Mouse (Mus musculus) right cerebral cortex, postnatal 4 days (tissue): ENCODE results near the gene Fbxo46.
"Not testable (repeated sequence)": the region's sequence is repeated elsewhere in the genome, so short reads cannot be mapped to it uniquely, and the experiment has no call there.

ENCODE experiments used
- DNase-seq: peaks from one replicate; pipeline ENCODE4 v3.0.0-alpha.2; 2022

The Fbxo46 gene

GRCm38 (mm10) chr7:19119631-19120429, at the start of gene Fbxo46:
Fbxo46 (plus strand) TSS chr7:19119859.
- peak; percentile 85 for DNase-seq

DNA sequence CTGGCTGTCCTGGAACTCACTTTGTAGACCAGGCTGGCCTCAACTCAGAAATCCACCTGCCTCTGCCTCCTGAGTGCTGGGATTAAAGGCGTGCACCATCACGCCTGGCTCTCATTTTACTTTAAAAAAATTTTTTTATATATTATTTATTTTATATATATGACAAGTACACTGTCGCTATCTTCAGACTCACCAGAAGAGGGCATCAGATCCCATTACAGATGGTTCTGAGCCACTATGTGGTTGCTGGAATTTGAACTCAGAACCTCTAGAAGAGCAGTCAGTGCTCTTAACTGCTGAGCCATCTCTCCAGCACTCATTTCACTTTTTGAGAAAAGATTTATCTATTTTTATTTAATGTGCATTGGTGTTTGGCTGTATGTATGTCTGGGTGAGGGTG, 48.6 kb upstream of the Fbxo46 start:
- not testable (repeated sequence) for DNase-seq

DNA sequence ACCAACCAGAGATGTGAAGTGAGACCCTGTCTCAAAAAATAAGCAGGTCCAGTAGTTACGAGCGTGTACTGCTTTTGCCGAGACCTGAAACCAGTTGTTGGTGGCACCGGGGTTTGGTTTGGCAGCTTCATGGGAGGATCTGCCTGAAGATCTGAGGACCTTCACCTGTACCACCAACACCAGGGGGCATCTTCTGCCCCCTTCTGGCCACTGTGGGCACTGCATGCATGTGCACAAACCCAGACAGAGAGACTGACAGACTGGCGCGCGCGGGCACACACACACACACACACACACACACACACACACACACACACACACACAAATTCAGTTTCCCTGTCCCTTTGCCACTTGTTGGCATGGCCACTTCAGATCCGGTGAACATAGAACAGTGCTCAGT, 46.2 kb upstream of the Fbxo46 start:
- no peak for DNase-seq

- no peak for DNase-seq
These were observed 45.2 kb upstream of the Fbxo46 start for GRCm38 (mm10) chr7:19074494-19074893.

DNA sequence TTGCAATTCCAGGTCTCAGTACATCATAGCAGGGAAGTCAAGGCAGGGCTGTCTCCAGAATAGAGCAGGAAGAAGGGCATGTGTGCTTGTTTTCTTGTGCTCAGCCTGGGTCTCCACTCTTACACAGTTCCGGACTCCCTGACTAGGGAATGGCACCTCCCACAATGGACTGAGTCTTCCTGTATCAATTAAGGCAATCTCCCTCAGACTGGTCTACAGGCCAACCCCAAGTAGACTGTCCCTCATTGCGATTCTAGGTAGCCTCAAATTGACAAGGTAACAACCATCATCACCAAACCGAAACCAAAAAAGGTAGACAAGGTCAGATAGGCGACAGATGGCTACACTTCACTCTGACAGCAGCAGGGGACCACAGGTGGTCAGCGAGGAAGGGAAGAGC, 44.4 kb upstream of the Fbxo46 start:
- no peak for DNase-seq

DNA sequence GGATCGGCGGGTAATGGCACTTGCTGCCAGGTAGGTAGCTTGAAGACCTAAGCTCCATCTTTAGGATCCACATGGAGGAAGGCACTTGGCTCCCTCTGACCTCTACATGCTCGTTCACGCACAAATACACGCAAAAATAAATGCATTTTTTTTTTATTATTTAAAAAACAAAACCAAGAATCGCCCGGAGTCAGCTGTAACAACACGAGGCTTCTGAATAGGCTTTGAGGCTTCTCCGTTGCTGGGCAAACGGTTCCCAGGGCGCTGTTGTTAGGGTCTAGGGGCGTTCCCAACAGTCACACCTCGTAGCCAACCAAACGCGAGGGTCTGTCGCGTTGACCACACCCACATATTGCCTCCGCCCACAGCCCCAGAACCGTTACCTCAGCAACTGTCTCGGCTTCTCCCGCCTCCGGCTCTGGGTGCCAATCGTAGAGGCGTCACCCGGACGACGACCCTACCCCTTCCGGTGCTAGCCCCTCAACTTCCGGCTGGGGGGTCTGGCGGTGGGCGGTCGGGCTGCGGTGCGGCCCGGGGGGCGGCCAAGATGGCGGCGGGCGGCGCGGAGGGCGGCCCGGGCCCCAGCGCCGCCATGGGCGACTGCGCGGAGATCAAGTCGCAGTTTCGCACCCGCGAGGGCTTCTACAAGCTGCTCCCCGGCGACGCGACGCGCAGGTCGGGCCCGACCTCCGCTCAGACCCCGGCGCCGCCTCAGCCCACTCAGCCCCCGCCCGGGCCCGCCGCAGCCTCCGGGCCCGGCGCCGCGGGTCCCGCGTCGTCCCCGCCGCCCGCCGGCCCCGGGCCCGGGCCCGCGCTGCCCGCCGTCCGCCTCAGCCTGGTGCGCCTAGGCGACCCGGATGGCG, 43.7 kb upstream of the Fbxo46 start, which contains the start of gene Dmwd:
Dmwd (plus strand) TSS at position 505 of the 863 bp plus-strand sequence.
- peak; percentile 93 for DNase-seq

DNA sequence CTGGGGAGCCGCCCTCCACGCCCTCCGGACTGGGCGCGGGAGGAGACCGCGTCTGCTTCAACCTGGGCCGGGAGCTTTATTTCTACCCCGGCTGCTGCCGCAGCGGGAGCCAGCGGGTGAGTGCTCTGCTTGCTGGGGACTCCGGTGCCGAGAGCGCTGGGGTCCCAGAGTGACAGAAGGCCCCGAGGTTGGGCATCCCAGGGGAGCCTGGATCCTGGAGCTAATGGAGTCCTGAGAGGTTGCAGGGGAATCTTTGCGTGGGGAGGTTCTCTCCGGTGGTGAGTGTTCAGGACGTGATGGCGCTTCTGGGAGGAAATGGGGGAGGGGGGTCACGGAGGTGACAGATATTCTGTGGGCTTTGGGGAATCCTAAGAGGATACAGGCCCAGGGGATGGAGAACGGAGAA, 43.1 kb upstream of the Fbxo46 start:
- no peak for DNase-seq

- DNase-seq: no peak
These were observed 41.9 kb upstream of the Fbxo46 start for GRCm38 (mm10) chr7:19077761-19078160.

GRCm38 (mm10) chr7:19078732-19079131, 40.9 kb upstream of the Fbxo46 start:
- DNase-seq: no peak

GRCm38 (mm10) chr7:19080451-19080950, 39.2 kb upstream of the Fbxo46 start:
- no peak for DNase-seq

DNA sequence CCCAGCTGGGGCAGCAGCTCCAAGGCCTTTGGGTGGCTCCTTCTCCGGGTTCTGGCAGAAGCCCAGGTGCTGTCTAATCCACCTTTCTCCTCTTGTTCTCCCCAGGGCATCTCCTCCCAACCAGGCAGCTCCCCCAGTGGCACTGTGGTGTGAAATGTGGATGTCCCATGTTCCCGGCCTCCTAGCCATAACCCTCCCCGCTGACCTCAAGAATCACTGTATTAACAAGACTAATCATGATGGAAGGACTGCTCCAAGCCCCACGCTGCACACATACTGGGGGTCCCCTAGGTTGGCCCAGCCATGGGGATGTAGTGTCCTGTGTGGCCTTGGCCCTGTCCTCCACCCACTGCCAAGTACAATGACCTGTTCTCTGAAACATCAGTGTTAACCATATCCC, 37.5 kb upstream of the Fbxo46 start:
- DNase-seq: no peak

DNA sequence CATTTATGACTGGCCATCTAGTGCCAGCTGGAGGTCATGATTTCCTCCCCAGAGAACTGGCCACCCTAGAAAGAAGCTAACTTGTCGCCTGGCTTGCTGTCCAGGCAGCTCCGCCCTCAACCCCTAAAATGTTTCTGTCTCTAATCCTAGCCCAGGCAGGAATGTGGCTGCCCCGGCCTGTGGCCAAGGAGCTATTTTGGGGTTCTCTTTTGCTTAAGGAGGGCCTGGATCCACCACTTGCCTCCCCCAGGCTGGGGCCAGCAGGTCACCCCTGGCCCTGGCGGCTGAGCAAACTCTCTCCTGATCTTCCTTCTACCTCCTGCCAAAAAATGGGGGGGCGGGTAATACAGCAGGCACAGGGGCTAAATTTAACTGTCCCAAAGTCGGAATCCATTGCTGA, 36.6 kb upstream of the Fbxo46 start:
- DNase-seq: no peak

DNA sequence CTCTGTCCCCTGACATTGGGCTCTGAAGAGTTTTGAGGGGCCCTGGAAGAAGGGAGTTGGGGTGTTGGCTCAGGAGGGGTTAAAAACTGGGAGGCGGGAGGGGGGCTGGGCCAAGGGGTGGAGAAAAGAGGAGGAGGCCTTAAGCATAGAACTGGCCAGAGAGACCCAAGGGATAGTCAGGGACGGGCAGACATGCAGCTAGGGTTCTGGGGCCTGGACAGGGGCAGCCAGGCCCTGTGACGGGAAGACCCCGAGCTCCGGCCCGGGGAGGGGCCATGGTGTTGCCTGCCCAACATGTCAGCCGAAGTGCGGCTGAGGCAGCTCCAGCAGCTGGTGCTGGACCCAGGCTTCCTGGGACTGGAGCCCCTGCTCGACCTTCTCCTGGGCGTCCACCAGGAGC, 36.0 kb upstream of the Fbxo46 start, which contains the start of gene Dmpk:
Dmpk (plus strand) TSS at position 149 of the 400 bp plus-strand sequence.
- no peak for DNase-seq

- DNase-seq: no peak
These were observed 35.3 kb upstream of the Fbxo46 start for GRCm38 (mm10) chr7:19084277-19084771.

DNA sequence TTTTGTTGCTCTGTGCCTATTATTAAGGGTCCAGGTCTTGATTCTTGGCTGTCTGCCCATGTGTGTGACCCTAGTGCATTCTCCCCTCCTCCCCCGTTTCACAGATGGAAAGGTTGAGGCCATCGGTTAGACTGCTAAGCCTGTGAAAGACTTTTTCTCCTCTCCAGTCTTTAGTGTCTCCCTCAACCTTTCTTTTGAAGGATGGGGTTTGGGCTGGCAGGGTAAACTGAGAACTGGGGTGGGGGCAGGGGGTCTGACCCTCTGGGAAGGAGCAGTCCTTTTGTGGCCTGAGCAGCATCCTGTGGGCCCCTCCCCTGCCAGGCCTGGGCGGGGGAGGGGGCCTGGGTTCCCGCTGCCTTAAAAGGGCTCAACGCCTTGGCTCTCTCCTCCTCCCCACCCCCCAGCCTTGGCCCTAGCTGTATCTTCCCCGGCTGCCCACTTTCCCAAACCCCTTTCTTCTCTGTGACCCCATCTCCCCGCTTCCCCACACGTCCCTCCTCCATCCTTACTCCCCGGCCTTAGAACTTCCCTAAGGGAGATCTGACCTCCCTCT, 34.7 kb upstream of the Fbxo46 start:
- DNase-seq: no peak

DNA sequence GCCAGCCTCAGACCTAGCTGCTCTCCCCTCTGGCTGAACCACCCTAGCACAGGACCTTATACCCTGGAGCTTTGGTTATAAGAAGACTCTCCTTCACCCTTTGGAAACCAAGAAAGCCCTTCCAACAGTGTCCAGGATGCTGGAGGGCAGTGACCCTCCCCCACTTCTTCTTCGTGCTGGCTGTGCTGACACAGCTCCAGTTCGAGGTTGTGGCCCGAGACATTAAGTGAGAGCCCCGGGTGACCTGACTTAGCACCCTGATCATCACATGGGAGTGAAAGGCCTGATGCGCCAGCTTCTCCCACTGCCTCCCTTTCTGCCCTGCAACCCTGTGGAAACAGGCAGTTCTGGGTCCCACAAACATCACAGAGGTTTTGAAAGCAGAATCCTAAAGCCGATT, 34.2 kb upstream of the Fbxo46 start:
- no peak for DNase-seq

DNA sequence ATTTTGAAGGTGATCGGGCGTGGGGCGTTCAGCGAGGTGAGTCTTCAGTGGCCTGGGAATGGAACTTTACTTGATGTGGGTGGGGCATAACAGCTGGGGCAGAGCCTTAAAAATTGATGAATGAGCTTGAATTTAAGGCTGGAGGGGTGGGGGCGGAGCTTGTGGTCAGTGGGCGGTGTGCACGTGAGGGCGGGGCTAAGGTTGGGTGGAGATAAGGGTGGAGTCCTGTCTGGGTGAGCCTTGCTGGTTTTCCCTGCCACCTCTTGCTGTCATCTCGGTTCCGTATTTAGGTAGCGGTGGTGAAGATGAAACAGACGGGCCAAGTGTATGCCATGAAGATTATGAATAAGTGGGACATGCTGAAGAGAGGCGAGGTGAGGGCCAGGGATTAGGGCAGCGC, 33.6 kb upstream of the Fbxo46 start:
- no peak for DNase-seq

GRCm38 (mm10) chr7:19086760-19087159, 32.9 kb upstream of the Fbxo46 start:
- DNase-seq: no peak

DNA sequence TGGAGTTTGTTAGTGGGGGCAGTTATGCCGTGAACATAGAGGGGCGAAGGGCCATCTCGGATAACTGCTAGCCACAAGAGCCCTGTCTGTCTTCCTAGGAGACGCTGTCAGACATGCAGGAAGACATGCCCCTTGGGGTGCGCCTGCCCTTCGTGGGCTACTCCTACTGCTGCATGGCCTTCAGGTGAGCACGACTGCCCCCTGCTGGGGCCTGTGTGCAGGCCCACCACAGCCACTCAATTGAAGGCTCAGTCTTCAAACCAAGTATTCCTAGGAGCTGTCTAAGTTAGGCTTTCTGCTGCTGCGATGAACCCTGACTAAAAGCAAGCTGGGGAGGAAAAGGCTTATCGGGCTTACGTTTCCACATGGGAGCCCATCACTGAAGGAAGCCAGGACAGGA, 30.8 kb upstream of the Fbxo46 start:
- peak; percentile 75 for DNase-seq

DNA sequence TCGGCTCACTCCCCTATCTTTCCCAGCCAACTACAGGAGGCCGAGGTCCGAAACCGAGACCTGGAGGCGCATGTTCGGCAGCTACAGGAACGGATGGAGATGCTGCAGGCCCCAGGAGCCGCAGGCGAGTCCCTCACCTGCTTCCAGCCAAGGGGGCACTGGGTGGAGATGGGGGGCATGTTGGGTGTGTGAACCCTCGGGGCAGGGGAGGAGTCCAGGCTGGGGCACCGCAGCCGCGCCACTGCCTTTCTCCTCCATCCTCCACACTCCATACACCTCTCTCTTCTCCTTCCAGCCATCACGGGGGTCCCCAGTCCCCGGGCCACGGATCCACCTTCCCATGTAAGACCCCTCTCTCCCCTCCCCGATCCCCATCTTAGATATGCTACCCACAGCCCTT, 27.7 kb upstream of the Fbxo46 start:
- no peak for DNase-seq

- DNase-seq: peak; percentile 53
These were observed 27.1 kb upstream of the Fbxo46 start for GRCm38 (mm10) chr7:19092381-19093173.

DNA sequence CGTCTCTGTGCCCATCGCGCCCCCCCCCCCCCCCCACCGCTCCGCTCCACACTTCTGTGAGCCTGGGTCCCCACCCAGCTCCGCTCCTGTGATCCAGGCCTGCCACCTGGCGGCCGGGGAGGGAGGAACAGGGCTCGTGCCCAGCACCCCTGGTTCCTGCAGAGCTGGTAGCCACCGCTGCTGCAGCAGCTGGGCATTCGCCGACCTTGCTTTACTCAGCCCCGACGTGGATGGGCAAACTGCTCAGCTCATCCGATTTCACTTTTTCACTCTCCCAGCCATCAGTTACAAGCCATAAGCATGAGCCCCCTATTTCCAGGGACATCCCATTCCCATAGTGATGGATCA, 26.5 kb upstream of the Fbxo46 start:
- peak; percentile 70 for DNase-seq
